Mouse (Mus musculus): ENCODE measurements at regions not wholly inside any gene's neighbourhood (a gene's known extent, or its start where the extent isn't known, plus 50 kb on each side); places are given as distances from the start of the nearest gene placed in this dataset.

GRCm38 (mm10) chr2:79030990-79031389 lies 163.1 kb downstream of the Ube2e3 start:
- TF ChIP-seq CTCF (IDR thresholded peaks at IDR 0.05; ENCODE audit: low read depth, low read length) (no peak), POLR2A (IDR thresholded peaks at IDR 0.05; ENCODE audit: borderline replicate concordance, low read depth, low read length) (no peak)
